Mouse (Mus musculus): ENCODE measurements around the gene Gm20388.

GRCm38 (mm10) chr8:120012491-120012890 lies 101.8 kb downstream of the Gm20388 start:
- TF ChIP-seq CTCF (IDR thresholded peaks at IDR 0.05; ENCODE audit: insufficient read depth, low read depth, low read length) (no peak), POLR2A (IDR thresholded peaks at IDR 0.05; ENCODE audit: insufficient read depth, low read depth, low read length) (no peak)

Measured in olfactory bulb, adult 2 months (tissue).